Comparison of ENCODE assay signal across 8 mouse cellular contexts in genomic region chr1:75446656-75447055, GRCm38 (mm10). TPM values are rescaled to one million over a fixed set of nuclear protein-coding genes. Genes with fewer than 3 reads are reported as not detected.
DNase-seq lines count a peak whose midpoint lies in the region; ATAC-seq lines count a peak whose summit lies in the region.

No protein-coding gene starts in this region.

- H3K27ac ChIP-seq in lung, embryonic 15.5 days, result peak overlapping the region; percentile 18; the same call in 1 of the 2 replicates
- peak overlapping the region; percentile 74 for H3K27ac ChIP-seq in liver, embryonic 12.5 days
- H3K27ac ChIP-seq in stomach, embryonic 15.5 days, result no peak overlapping the region; the same call in 1 of the 2 replicates

- H3K27me3 ChIP-seq in lung, embryonic 15.5 days, result peaks cover 71% of the 10 kb centered on the region
- peaks cover 73% of the 10 kb centered on the region for H3K27me3 ChIP-seq in liver, embryonic 12.5 days (replicated peaks)
- peaks cover 53% of the 10 kb centered on the region for H3K27me3 ChIP-seq in stomach, embryonic 15.5 days (replicated peaks)

- H3K36me3 ChIP-seq in lung, embryonic 15.5 days, result no peaks in the 10 kb centered on the region
- H3K36me3 ChIP-seq in liver, embryonic 12.5 days, result peaks cover 9% of the 10 kb centered on the region
- no peaks in the 10 kb centered on the region; the same call in 1 of the 2 replicates for H3K36me3 ChIP-seq in stomach, embryonic 15.5 days

- ATAC-seq in lung, embryonic 15.5 days (ENCODE audit: borderline replicate concordance, extremely low read depth, low FRiP score, low TSS enrichment), result no peak
- ATAC-seq in liver, embryonic 12.5 days, result no peak
- ATAC-seq in stomach, embryonic 15.5 days (ENCODE audit: insufficient read depth, low FRiP score, low read depth), result no peak

- peak; percentile 65 for DNase-seq in cerebellum, adult 9-11 months
- no peak for DNase-seq in cerebellum, postnatal 4 days (ENCODE audit: low spot score in 2 of 2)
- no peak for DNase-seq in lung, postnatal 36 days
- DNase-seq in spleen, postnatal 36 days (ENCODE audit: low spot score in 2 of 2), result no peak
- DNase-seq in right cerebral cortex, postnatal 10 days (ENCODE audit: low spot score in 2 of 2), result no peak

- no peak overlapping the region for H3K9ac ChIP-seq in lung, embryonic 15.5 days
- peak overlapping the region; percentile 50 for H3K9ac ChIP-seq in liver, embryonic 12.5 days
- H3K9ac ChIP-seq in stomach, embryonic 15.5 days, result no peak overlapping the region

- H3K9me3 ChIP-seq in lung, embryonic 15.5 days, result no peaks in the 10 kb centered on the region
- no peaks in the 10 kb centered on the region for H3K9me3 ChIP-seq in liver, embryonic 12.5 days (replicated peaks)
- H3K9me3 ChIP-seq in stomach, embryonic 15.5 days, result no peaks in the 10 kb centered on the region

- peak overlapping the region; percentile 43; the same call in 1 of the 2 replicates for H3K4me2 ChIP-seq in lung, embryonic 15.5 days
- peak overlapping the region; percentile 74 for H3K4me2 ChIP-seq in liver, embryonic 12.5 days
- peak overlapping the region; percentile 46 for H3K4me2 ChIP-seq in stomach, embryonic 15.5 days

- H3K4me3 ChIP-seq in lung, embryonic 15.5 days, result no peak overlapping the region
- peak overlapping the region; percentile 37 for H3K4me3 ChIP-seq in liver, embryonic 12.5 days
- no peak overlapping the region for H3K4me3 ChIP-seq in stomach, embryonic 15.5 days (replicated peaks)

- H3K4me1 ChIP-seq in lung, embryonic 15.5 days, result peaks cover 82% of the 10 kb centered on the region
- peaks cover 90% of the 10 kb centered on the region for H3K4me1 ChIP-seq in liver, embryonic 12.5 days
- H3K4me1 ChIP-seq in stomach, embryonic 15.5 days, result peaks cover 63% of the 10 kb centered on the region

- WGBS in lung, embryonic 15.5 days, result 3% methylated on average over 19 of the region's 20 CpGs
- 2% methylated on average over 20 of the region's 20 CpGs for WGBS in liver, embryonic 12.5 days (ENCODE audit: insufficient replicate concordance)
- 7% methylated on average over 20 of the region's 20 CpGs for WGBS in stomach, embryonic 15.5 days

RNA-seq across cellular contexts. Expression of gene Asic4, which starts 3.6 kb away (rescaled TPM):
- 0.26 and 0.30 TPM in 2 replicates for polyA plus RNA-seq in lung, embryonic 15.5 days (2015; fragmentation: Nextera tagmentation; extraction: Ambion mirVana)
- polyA plus RNA-seq in liver, embryonic 12.5 days (2016; fragmentation: Nextera tagmentation; extraction: Ambion mirVana), result 0.83 and 1.3 TPM in 2 replicates
- 2.0 and 2.1 TPM in 2 replicates for polyA plus RNA-seq in stomach, embryonic 15.5 days (2015; fragmentation: Nextera tagmentation; extraction: Ambion mirVana)

RNA-seq across cellular contexts. Expression of gene Gmppa, which starts 10.9 kb away (rescaled TPM):
- 80.3 and 88.5 TPM in 2 replicates for polyA plus RNA-seq in lung, embryonic 15.5 days (2015; fragmentation: Nextera tagmentation; extraction: Ambion mirVana)
- polyA plus RNA-seq in liver, embryonic 12.5 days (2016; fragmentation: Nextera tagmentation; extraction: Ambion mirVana), result 44.0 and 47.9 TPM in 2 replicates
- 103 TPM in 2 replicates for polyA plus RNA-seq in stomach, embryonic 15.5 days (2015; fragmentation: Nextera tagmentation; extraction: Ambion mirVana)

RNA-seq across cellular contexts. Expression of gene Chpf, which starts 32.5 kb away (rescaled TPM):
- 29.5 and 31.1 TPM in 2 replicates for polyA plus RNA-seq in lung, embryonic 15.5 days (2015; fragmentation: Nextera tagmentation; extraction: Ambion mirVana)
- polyA plus RNA-seq in liver, embryonic 12.5 days (2016; fragmentation: Nextera tagmentation; extraction: Ambion mirVana), result 13.0 and 14.5 TPM in 2 replicates
- polyA plus RNA-seq in stomach, embryonic 15.5 days (2015; fragmentation: Nextera tagmentation; extraction: Ambion mirVana), result 40.9 and 41.9 TPM in 2 replicates

RNA-seq across cellular contexts. Expression of gene Tmem198, which starts 32.7 kb away (rescaled TPM):
- polyA plus RNA-seq in lung, embryonic 15.5 days (2015; fragmentation: Nextera tagmentation; extraction: Ambion mirVana), result 0.65 and 0.82 TPM in 2 replicates
- 0.18 and 0.20 TPM in 2 replicates for polyA plus RNA-seq in liver, embryonic 12.5 days (2016; fragmentation: Nextera tagmentation; extraction: Ambion mirVana)
- polyA plus RNA-seq in stomach, embryonic 15.5 days (2015; fragmentation: Nextera tagmentation; extraction: Ambion mirVana), result 2.3 and 2.7 TPM in 2 replicates

RNA-seq across cellular contexts. Expression of gene Obsl1, which starts 59.6 kb away (rescaled TPM):
- polyA plus RNA-seq in lung, embryonic 15.5 days (2015; fragmentation: Nextera tagmentation; extraction: Ambion mirVana), result 74.0 and 77.9 TPM in 2 replicates
- 25.2 and 27.9 TPM in 2 replicates for polyA plus RNA-seq in liver, embryonic 12.5 days (2016; fragmentation: Nextera tagmentation; extraction: Ambion mirVana)
- 75.1 and 84.0 TPM in 2 replicates for polyA plus RNA-seq in stomach, embryonic 15.5 days (2015; fragmentation: Nextera tagmentation; extraction: Ambion mirVana)
